8 mouse cellular contexts compared by ENCODE assay signal in the genomic region with DNA sequence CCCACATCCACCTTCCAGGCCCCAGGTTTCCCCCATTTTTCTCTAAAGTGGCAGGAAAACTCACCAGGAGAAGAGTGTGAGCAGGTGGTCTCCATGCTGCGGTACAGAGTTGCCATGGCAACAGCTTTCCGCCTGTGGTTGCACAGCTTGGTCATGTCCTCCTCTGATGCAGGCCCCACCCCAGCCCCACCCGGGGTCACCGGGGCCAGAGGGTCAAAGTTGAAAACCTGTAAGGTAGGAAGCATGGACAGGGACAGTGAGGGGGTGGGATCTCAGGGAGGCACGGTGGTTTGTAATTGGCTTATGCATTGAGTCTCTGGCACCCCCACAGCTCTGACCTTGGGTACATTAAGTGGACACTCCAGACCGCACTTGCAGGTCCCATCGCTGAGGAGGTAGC. TPM values are rescaled to one million over a fixed set of nuclear protein-coding genes. Genes with fewer than 3 reads are reported as not detected.
DNase-seq lines count a peak whose midpoint lies in the region; ATAC-seq and TF ChIP-seq lines count a peak whose summit lies in the region.

No protein-coding gene starts in this region.

- no peaks in the 10 kb centered on the region for H3K9me3 ChIP-seq in G1E (replicated peaks)
- H3K9me3 ChIP-seq in forebrain, postnatal 0 days (ENCODE audit: low read length): no peaks in the 10 kb centered on the region
- H3K9me3 ChIP-seq in liver, embryonic 16.5 days (replicated peaks; ENCODE audit: control insufficient read depth, low read length): no peaks in the 10 kb centered on the region

- 57% methylated on average over 7 of the region's 7 CpGs for WGBS in forebrain, postnatal 0 days
- WGBS in liver, embryonic 16.5 days (ENCODE audit: insufficient replicate concordance): 65% methylated on average over 7 of the region's 7 CpGs

- peak overlapping the region; percentile 98 for H3K27ac ChIP-seq in gastrocnemius, adult 2 months
- H3K27ac ChIP-seq in forebrain, postnatal 0 days (ENCODE audit: low read depth, low read length): no peak overlapping the region
- no peak overlapping the region for H3K27ac ChIP-seq in liver, embryonic 16.5 days (ENCODE audit: low read length)

- no peak for TF ChIP-seq CTCF in gastrocnemius, adult 2 months (IDR thresholded peaks at IDR 0.05)
- no peak for TF ChIP-seq CTCF in G1E (IDR thresholded peaks at IDR 0.05; ENCODE audit: low read depth, low read length)
- no peak for TF ChIP-seq CTCF in forebrain, postnatal 0 days (IDR thresholded peaks at IDR 0.05; ENCODE audit: low read depth)

- peak overlapping the region; percentile 79 for H3K4me2 ChIP-seq in forebrain, postnatal 0 days (ENCODE audit: low read depth)
- peak overlapping the region; percentile 96 for H3K4me2 ChIP-seq in liver, embryonic 16.5 days (ENCODE audit: low read depth, low read length)

- peak overlapping the region; percentile 33 for H3K9ac ChIP-seq in forebrain, postnatal 0 days
- H3K9ac ChIP-seq in liver, embryonic 16.5 days (ENCODE audit: low read depth, low read length): no peak overlapping the region

- no peaks in the 10 kb centered on the region for H3K27me3 ChIP-seq in G1E (ENCODE audit: insufficient read depth, low read length)
- no peaks in the 10 kb centered on the region for H3K27me3 ChIP-seq in forebrain, postnatal 0 days (ENCODE audit: insufficient read depth, low read length)
- no peaks in the 10 kb centered on the region for H3K27me3 ChIP-seq in liver, embryonic 16.5 days (ENCODE audit: control insufficient read depth, insufficient read depth, low read depth, low read length)

- H3K36me3 ChIP-seq in G1E (replicated peaks): peaks cover 63% of the 10 kb centered on the region
- H3K36me3 ChIP-seq in forebrain, postnatal 0 days (ENCODE audit: insufficient read depth): peaks cover 49% of the 10 kb centered on the region
- H3K36me3 ChIP-seq in liver, embryonic 16.5 days (ENCODE audit: control insufficient read depth, insufficient read depth): peaks cover 46% of the 10 kb centered on the region

- DNase-seq in gastrocnemius, adult 2 months: no peak
- DNase-seq in gastrocnemius, postnatal 14 days: no peak
- no peak for DNase-seq in G1E (ENCODE audit: low spot score)
- DNase-seq in forebrain, postnatal 0 days: peak; percentile 31
- no peak for DNase-seq in natural killer cell, adult 2 months (ENCODE audit: low spot score in 2 of 2)
- DNase-seq in frontal cortex, adult 2 months (ENCODE audit: extremely low spot score in 1 of 2, low spot score in 1 of 2): no peak

- H3K4me3 ChIP-seq in gastrocnemius, adult 2 months: peak overlapping the region; percentile 97
- H3K4me3 ChIP-seq in G1E (ENCODE audit: low read depth, low read length): peak overlapping the region; percentile 81
- no peak overlapping the region for H3K4me3 ChIP-seq in forebrain, postnatal 0 days (ENCODE audit: low read depth, low read length)
- H3K4me3 ChIP-seq in liver, embryonic 16.5 days (ENCODE audit: low read depth, low read length): peak overlapping the region; percentile 75

- no peak for ATAC-seq in G1E (ENCODE audit: extremely low read depth, insufficient number of reproducible peaks, low FRiP score, poor library complexity, severe bottlenecking)
- no peak for ATAC-seq in forebrain, postnatal 0 days
- ATAC-seq in liver, embryonic 16.5 days (ENCODE audit: low read depth): no peak
- no peak for ATAC-seq in activated CD4-positive, CD25-positive, alpha-beta regulatory T cell, adult 4 months

- intact Hi-C loops in gastrocnemius, adult 2 months (cut with DNase I): no loop called here
- intact Hi-C loops in gastrocnemius, postnatal 14 days (cut with DNase I; ENCODE audit: low total_unique reads): no loop called here

- peaks cover 78% of the 10 kb centered on the region for H3K4me1 ChIP-seq in G1E (ENCODE audit: insufficient read depth, low read depth, low read length)
- H3K4me1 ChIP-seq in forebrain, postnatal 0 days (ENCODE audit: insufficient read depth): peaks cover 17% of the 10 kb centered on the region; the same call in 1 of the 2 replicates
- peaks cover 34% of the 10 kb centered on the region for H3K4me1 ChIP-seq in liver, embryonic 16.5 days (ENCODE audit: control insufficient read depth, low read depth, low read length)

RNA-seq across cellular contexts. Expression of a gene that starts 2.1 kb away (rescaled TPM):
- 10 to 100 TPM; 16.2 to 18.7 TPM for total RNA-seq in gastrocnemius, adult 2 months (2021)
- total RNA-seq in gastrocnemius, postnatal 14 days (2021): 10 to 100 TPM; 16.1 to 17.1 TPM
- total RNA-seq in G1E (2014; fragmentation: Nextera tagmentation): 107 and 121 TPM in 2 replicates
- 4.1 and 6.6 TPM in 2 replicates for total RNA-seq in G1E (2017)
- polyA plus RNA-seq in G1E (2012): 239 and 302 TPM in 2 replicates
- total RNA-seq in forebrain, postnatal 0 days (2014; rRNA removed): 5.9 and 9.4 TPM in 2 replicates
- polyA plus RNA-seq in forebrain, postnatal 0 days (2015; fragmentation: Nextera tagmentation; extraction: Ambion mirVana): 4.1 and 4.8 TPM in 2 replicates
- polyA plus RNA-seq in liver, embryonic 16.5 days (2015; fragmentation: Nextera tagmentation; extraction: Ambion mirVana): 5.7 and 6.5 TPM in 2 replicates
- 50.0 and 51.5 TPM in 2 replicates for polyA plus RNA-seq in frontal cortex, adult 2 months (2012; rRNA removed)
- polyA plus RNA-seq in activated CD4-positive, CD25-positive, alpha-beta regulatory T cell, adult 4 months (2017; shearing (Covaris generic)): 10 to 100 TPM in 1 of 2 experiments, 1 to 10 TPM in 1; 4.0 to 10.6 TPM

RNA-seq across cellular contexts. Expression of a gene that starts 20.6 kb away (rescaled TPM):
- 10 to 100 TPM; 91.3 to 98.3 TPM for total RNA-seq in gastrocnemius, adult 2 months (2021)
- 100 to 1,000 TPM in 1 of 2 experiments, 10 to 100 TPM in 1; 99.8 to 103 TPM for total RNA-seq in gastrocnemius, postnatal 14 days (2021)
- total RNA-seq in G1E (2014; fragmentation: Nextera tagmentation): 135 TPM in 2 replicates
- total RNA-seq in G1E (2017): 139 and 154 TPM in 2 replicates
- 161 and 175 TPM in 2 replicates for polyA plus RNA-seq in G1E (2012)
- total RNA-seq in forebrain, postnatal 0 days (2014; rRNA removed): 272 and 300 TPM in 2 replicates
- 332 and 343 TPM in 2 replicates for polyA plus RNA-seq in forebrain, postnatal 0 days (2015; fragmentation: Nextera tagmentation; extraction: Ambion mirVana)
- 65.9 TPM in 2 replicates for polyA plus RNA-seq in liver, embryonic 16.5 days (2015; fragmentation: Nextera tagmentation; extraction: Ambion mirVana)
- 285 and 313 TPM in 2 replicates for polyA plus RNA-seq in frontal cortex, adult 2 months (2012; rRNA removed)
- 10 to 100 TPM; 55.4 to 60.6 TPM for polyA plus RNA-seq in activated CD4-positive, CD25-positive, alpha-beta regulatory T cell, adult 4 months (2017; shearing (Covaris generic))

RNA-seq across cellular contexts. Expression of a gene that starts 23.6 kb away (rescaled TPM):
- under 1 TPM; 0.10 to 0.20 TPM for total RNA-seq in gastrocnemius, adult 2 months (2021)
- under 1 TPM; 0.45 to 0.53 TPM for total RNA-seq in gastrocnemius, postnatal 14 days (2021)
- 0.10 TPM in 1 of 2 replicates, not detected in the other for total RNA-seq in G1E (2014; fragmentation: Nextera tagmentation)
- total RNA-seq in G1E (2017): 0.11 and 0.17 TPM in 2 replicates
- 0.04 and 0.22 TPM in 2 replicates for polyA plus RNA-seq in G1E (2012)
- 210 and 223 TPM in 2 replicates for total RNA-seq in forebrain, postnatal 0 days (2014; rRNA removed)
- 62.0 and 84.0 TPM in 2 replicates for polyA plus RNA-seq in forebrain, postnatal 0 days (2015; fragmentation: Nextera tagmentation; extraction: Ambion mirVana)
- polyA plus RNA-seq in liver, embryonic 16.5 days (2015; fragmentation: Nextera tagmentation; extraction: Ambion mirVana): 0.09 and 0.11 TPM in 2 replicates
- polyA plus RNA-seq in frontal cortex, adult 2 months (2012; rRNA removed): 795 and 907 TPM in 2 replicates
- under 1 TPM; 0.18 to 0.70 TPM for polyA plus RNA-seq in activated CD4-positive, CD25-positive, alpha-beta regulatory T cell, adult 4 months (2017; shearing (Covaris generic))

RNA-seq across cellular contexts. Expression of a gene that starts 24.9 kb away (rescaled TPM):
- 10 to 100 TPM; 69.0 to 71.4 TPM for total RNA-seq in gastrocnemius, adult 2 months (2021)
- 10 to 100 TPM; 50.3 to 56.0 TPM for total RNA-seq in gastrocnemius, postnatal 14 days (2021)
- total RNA-seq in G1E (2014; fragmentation: Nextera tagmentation) (97.3 and 102 TPM in 2 replicates), G1E (2017) (109 and 144 TPM in 2 replicates)
- polyA plus RNA-seq in G1E (2012): 104 and 108 TPM in 2 replicates
- 86.4 and 94.4 TPM in 2 replicates for total RNA-seq in forebrain, postnatal 0 days (2014; rRNA removed)
- polyA plus RNA-seq in forebrain, postnatal 0 days (2015; fragmentation: Nextera tagmentation; extraction: Ambion mirVana): 95.9 and 98.6 TPM in 2 replicates
- 100 and 109 TPM in 2 replicates for polyA plus RNA-seq in liver, embryonic 16.5 days (2015; fragmentation: Nextera tagmentation; extraction: Ambion mirVana)
- polyA plus RNA-seq in frontal cortex, adult 2 months (2012; rRNA removed): 63.1 and 81.8 TPM in 2 replicates
- 10 to 100 TPM; 21.6 to 21.9 TPM for polyA plus RNA-seq in activated CD4-positive, CD25-positive, alpha-beta regulatory T cell, adult 4 months (2017; shearing (Covaris generic))

RNA-seq across cellular contexts. Expression of a gene that starts 35.0 kb away (rescaled TPM):
- under 1 TPM; 0.89 to 0.99 TPM for total RNA-seq in gastrocnemius, adult 2 months (2021)
- 1 to 10 TPM; 1.3 to 2.1 TPM for total RNA-seq in gastrocnemius, postnatal 14 days (2021)
- 43.3 and 43.7 TPM in 2 replicates for total RNA-seq in G1E (2014; fragmentation: Nextera tagmentation)
- 89.2 and 100 TPM in 2 replicates for total RNA-seq in G1E (2017)
- polyA plus RNA-seq in G1E (2012): 54.8 and 59.5 TPM in 2 replicates
- 0.52 and 0.69 TPM in 2 replicates for total RNA-seq in forebrain, postnatal 0 days (2014; rRNA removed)
- 0.81 and 0.99 TPM in 2 replicates for polyA plus RNA-seq in forebrain, postnatal 0 days (2015; fragmentation: Nextera tagmentation; extraction: Ambion mirVana)
- 12.2 and 13.2 TPM in 2 replicates for polyA plus RNA-seq in liver, embryonic 16.5 days (2015; fragmentation: Nextera tagmentation; extraction: Ambion mirVana)
- polyA plus RNA-seq in frontal cortex, adult 2 months (2012; rRNA removed): 1.1 and 1.3 TPM in 2 replicates
- 100 to 1,000 TPM; 125 TPM for polyA plus RNA-seq in activated CD4-positive, CD25-positive, alpha-beta regulatory T cell, adult 4 months (2017; shearing (Covaris generic))

Comparison
In these comparisons a context has a peak if more than half of its experiments do, and no peak if none do; other contexts are left out.
1. RNA of a gene that starts 23.6 kb away (polyA plus RNA-seq): 795 to 907 TPM in frontal cortex, adult 2 months and 62.0 to 84.0 TPM in forebrain, postnatal 0 days; 0.18 to 0.70 TPM in activated CD4-positive, CD25-positive, alpha-beta regulatory T cell, adult 4 months, 0.04 to 0.22 TPM in G1E and 0.09 to 0.11 TPM in liver, embryonic 16.5 days; every median in the first group is over 10 times any median in the second.